In the genomic region with DNA sequence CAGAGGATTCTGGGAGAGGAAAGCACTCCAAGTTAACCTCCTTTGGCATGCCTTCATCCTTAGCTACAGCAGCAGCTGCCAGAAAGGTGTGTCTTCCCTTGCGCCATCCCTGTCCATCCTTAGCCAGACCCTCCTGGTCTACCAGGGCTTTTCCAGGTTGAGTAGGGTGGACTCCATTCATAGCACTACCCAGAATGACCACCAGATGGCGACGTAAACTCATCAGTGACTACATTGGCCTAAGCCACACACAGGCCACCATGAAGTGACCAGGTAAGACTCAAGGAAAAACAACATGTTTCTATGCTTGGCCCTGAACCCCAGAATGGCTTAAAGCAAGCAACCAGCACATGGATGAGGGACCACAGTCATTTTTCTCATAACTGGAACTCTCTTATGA, we compare ENCODE assay signal across 8 mouse cellular contexts. TPM values are rescaled to one million over a fixed set of nuclear protein-coding genes. Genes with fewer than 3 reads are reported as not detected.
DNase-seq lines count a peak whose midpoint lies in the region; ATAC-seq lines count a peak whose summit lies in the region.

No protein-coding gene starts in this region.

- H3K36me3 ChIP-seq in hindbrain, embryonic 10.5 days = no peaks in the 10 kb centered on the region
- H3K36me3 ChIP-seq in lung, embryonic 16.5 days (ENCODE audit: control insufficient read depth, insufficient read depth, low read length) = no peaks in the 10 kb centered on the region

- H3K4me3 ChIP-seq in hindbrain, embryonic 10.5 days = no peak overlapping the region
- no peak overlapping the region for H3K4me3 ChIP-seq in lung, embryonic 16.5 days (ENCODE audit: low read length)

- no peaks in the 10 kb centered on the region for H3K4me1 ChIP-seq in hindbrain, embryonic 10.5 days (replicated peaks)
- peaks cover 9% of the 10 kb centered on the region; the same call in 1 of the 2 replicates for H3K4me1 ChIP-seq in lung, embryonic 16.5 days (replicated peaks; ENCODE audit: control insufficient read depth, insufficient read depth, low read length)

- H3K27me3 ChIP-seq in hindbrain, embryonic 10.5 days (ENCODE audit: insufficient read depth, poor library complexity, severe bottlenecking) = no peaks in the 10 kb centered on the region; the same call in 1 of the 2 replicates
- H3K27me3 ChIP-seq in lung, embryonic 16.5 days (ENCODE audit: control insufficient read depth, insufficient read depth, low read depth, low read length) = no peaks in the 10 kb centered on the region

- H3K4me2 ChIP-seq in lung, embryonic 16.5 days (ENCODE audit: low read depth, low read length) = no peak overlapping the region

- ATAC-seq in lung, embryonic 16.5 days (ENCODE audit: low read depth) = peak; percentile 82; the same call in 1 of the 2 replicates

- peak; percentile 86 for DNase-seq in MN1 (ENCODE audit: low spot score)
- DNase-seq in cerebellum, adult 8-10 months = peak; percentile 96
- peak; percentile 92 for DNase-seq in forelimb bud, embryonic 11.5 days (ENCODE audit: low read depth, low spot score)
- peak; percentile 86 for DNase-seq in hindbrain, embryonic 10.5 days (ENCODE audit: low spot score)
- DNase-seq in layer of hippocampus, adult 8-10 months (ENCODE audit: low spot score in 2 of 2) = peak; percentile 63 to 91
- peak; percentile 95 for DNase-seq in ovary, postnatal 14 days (ENCODE audit: low spot score)
- peak; percentile 72 for DNase-seq in thymus, postnatal 0 days (ENCODE audit: low spot score)

- H3K27ac ChIP-seq in hindbrain, embryonic 10.5 days = no peak overlapping the region
- no peak overlapping the region for H3K27ac ChIP-seq in lung, embryonic 16.5 days (ENCODE audit: low read length)

- H3K9me3 ChIP-seq in hindbrain, embryonic 10.5 days = no peaks in the 10 kb centered on the region
- no peaks in the 10 kb centered on the region for H3K9me3 ChIP-seq in lung, embryonic 16.5 days (ENCODE audit: control insufficient read depth, low read length)

- H3K9ac ChIP-seq in lung, embryonic 16.5 days (ENCODE audit: low read length) = no peak overlapping the region

- WGBS in hindbrain, embryonic 10.5 days = 17% methylated on average over 3 of the region's 3 CpGs
- WGBS in lung, embryonic 16.5 days = 3% methylated on average over 3 of the region's 3 CpGs

RNA-seq across cellular contexts. Expression of a gene that starts 8.3 kb away (rescaled TPM):
- polyA plus RNA-seq in hindbrain, embryonic 10.5 days (2016; fragmentation: Nextera tagmentation; extraction: Ambion mirVana) = 21.1 and 41.8 TPM in 2 replicates
- total RNA-seq in layer of hippocampus, adult 8-10 months (2022) = 100 to 1,000 TPM; 225 to 231 (median 227) TPM
- polyA plus RNA-seq in lung, embryonic 16.5 days (2015; fragmentation: Nextera tagmentation; extraction: Ambion mirVana) = 22.4 and 25.4 TPM in 2 replicates
- polyA plus RNA-seq in thymus, postnatal 0 days (2015; fragmentation: Nextera tagmentation; extraction: Ambion mirVana) = 3.4 and 3.8 TPM in 2 replicates
